Mouse (Mus musculus) lung, postnatal 10 days (tissue): ENCODE measurements around the gene Ccdc38.
"Not testable (repeated sequence)": the region's sequence is repeated elsewhere in the genome, so short reads cannot be mapped to it uniquely, and the experiment has no call there.

Source experiments
- DNase-seq: peaks from one replicate; pipeline ENCODE4 v3.0.0; 2021

Gene Ccdc38

DNA sequence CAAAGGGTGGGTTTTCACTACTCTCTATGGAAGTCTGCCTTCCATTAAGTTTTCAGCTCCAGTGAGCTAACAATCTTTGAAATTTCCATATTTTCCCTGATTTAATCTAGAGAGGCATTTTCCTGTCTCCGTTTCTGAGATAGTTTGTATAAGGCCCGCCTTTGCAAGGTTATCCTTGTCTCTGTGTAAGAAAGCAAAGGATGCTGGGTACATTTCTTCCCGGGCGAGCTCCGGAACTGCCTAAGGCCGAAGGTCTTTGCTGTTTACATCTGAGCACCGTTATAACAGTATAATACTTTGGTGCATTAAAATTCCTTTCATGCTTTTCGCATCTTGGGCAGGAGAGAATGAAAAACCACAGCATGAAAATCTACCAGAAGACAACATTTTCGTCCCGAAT lies 9.4 kb downstream of the Ccdc38 start:
- DNase-seq = no peak

DNA sequence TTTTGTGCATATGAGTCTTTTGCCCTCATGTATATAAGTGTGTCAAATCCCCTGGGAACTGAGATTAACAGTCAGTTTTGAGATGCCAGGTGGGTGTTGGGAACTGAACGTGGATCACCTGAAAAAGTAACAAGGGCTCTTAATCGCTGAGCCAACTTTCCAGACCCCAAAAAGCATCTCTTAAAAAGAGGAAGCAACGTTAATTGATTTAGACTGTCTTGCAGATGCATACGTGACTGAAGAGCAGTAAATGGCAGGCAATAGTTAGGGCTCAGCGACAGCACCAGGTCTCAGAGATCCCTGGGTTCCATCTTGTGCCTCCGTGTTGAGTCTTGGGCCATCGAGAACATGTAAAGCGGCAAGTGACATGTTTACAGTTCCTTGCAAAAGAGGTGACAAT lies 12.2 kb downstream of the Ccdc38 start:
- no peak for DNase-seq

DNA sequence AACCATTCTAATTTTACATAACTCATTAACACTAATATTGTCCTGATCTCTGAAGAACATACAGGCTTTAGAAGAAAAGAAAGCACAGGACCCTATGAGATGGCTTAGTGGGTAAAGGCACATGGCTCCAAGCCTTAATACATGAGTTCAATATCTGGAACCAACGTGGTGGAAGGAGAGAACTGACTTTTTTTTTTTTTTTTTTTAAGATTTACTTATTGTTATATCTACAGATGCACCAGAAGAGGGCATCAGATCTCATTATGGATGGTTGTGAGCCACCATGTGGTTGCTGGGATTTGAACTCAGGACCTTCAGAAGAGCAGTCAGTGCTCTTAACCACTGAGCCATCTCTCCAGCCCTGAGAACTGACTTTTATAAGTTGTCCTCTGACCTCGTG lies 17.5 kb downstream of the Ccdc38 start:
- not testable (repeated sequence) for DNase-seq

DNA sequence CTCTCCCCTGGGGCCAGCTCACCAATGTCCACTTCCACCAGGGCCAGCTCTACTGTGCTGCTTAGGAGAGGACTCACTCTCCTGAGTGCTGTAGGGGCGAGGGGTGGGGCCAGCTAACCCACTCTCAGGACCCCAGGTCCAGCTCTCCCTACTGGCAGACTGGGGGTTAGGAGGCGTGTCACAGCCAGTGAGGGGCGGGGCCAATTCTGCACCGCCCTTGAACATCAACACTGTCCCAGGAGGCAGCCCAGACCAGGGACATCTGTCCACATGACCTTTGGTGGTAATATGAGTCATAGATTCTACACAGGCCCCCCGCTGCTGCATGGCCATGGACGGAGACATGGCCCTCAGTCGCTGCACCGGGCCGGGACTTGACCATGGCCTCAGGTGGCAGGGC lies 19.4 kb downstream of the Ccdc38 start:
- DNase-seq = no peak

DNA sequence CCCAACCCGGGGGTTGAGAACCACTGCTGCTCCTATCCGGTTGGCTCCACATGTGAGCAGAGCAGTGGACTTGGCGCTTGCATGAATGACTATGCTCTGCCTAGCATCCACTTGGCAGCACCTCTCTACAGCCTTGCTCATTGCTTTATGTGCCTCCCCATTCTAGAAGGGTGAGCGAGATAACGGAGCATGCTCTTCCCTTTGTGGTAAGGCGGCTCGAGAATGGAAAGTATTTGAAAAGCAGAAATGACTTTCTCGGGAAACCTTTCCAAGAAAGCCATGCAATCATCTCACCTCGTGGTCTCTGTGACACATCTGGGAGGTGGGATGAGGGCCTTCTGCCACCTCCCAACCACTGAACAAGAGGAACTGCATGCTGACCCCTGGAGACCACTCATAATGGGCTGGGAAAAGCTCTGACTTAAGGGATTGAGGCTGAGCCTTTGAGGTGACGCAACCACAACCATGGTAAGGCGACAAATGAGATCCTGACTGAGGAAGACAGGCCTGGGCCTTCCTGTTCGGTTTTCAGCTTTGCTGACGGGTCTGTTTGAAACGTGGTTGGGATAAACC lies 24.2 kb downstream of the Ccdc38 start:
- no peak for DNase-seq

DNA sequence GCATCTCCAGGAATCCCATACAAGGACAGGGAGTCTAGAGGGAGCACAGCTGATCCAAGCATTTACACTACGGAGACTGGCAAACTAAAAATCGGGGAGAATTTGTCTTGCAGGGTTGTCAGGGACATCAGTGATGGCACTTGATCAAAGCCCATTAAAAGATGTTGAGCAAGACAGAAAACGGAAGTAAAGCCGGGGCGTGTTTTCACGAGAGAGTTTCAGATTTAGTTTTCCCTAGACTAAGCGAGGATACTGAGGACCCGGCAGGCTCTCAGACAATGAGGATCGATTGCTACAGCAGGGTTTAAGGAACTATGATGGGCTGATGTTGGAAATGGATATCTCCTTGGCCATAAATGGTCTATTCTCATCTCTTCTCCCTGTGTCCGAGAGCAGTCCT lies 26.6 kb downstream of the Ccdc38 start:
- no peak for DNase-seq

DNA sequence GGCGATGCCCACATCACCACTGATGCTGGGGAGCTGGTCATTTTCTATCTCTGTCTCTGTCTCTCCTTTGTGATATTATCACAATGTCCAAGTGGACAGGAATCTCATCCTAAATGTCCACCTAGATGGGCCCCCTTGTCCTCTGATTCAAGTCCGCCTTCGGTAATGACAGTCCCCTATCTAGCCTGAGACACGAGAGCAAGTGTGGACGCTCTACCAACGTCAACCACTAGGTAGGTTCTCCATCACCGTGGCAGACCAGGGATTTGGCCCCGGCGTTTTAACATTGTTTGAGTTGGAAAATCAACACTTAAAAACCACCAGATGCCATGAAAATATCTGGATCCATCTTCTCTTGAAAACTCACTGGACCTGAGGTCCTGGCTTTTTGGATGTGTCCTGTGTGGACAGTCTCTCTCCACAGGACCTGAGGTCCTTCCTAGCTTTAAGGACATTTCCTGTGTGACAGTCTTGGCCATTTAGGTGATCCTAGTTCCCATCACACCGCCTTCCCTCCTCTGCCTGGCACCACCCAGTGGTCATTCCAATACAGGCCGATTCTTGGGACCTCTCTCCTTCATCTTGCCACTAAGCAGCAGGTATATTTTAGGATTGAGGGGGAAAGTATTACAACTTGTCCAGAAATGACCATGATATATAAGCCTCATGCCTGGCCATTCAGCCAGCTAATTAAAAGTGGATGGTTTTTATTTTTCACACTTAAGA lies 27.6 kb downstream of the Ccdc38 start:
- no peak for DNase-seq

DNA sequence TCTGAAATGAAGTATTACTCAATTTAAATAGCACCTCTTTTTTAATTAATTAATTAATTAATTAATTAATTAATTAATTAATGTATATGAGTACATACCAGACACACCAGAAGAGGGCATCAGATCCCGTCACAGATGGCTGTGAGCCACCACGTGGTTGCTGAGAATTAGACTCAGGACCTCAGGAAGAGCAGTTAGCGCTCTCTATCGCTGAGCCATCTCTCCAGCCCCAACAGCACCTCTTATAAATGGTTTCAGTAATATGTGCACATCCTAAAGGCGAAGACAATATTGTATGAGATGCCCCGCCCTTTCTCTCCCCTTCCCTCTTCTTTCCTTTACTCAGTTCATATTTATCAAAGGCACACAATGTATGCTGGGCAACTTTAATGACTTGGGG lies 28.2 kb downstream of the Ccdc38 start:
- no peak for DNase-seq

DNA sequence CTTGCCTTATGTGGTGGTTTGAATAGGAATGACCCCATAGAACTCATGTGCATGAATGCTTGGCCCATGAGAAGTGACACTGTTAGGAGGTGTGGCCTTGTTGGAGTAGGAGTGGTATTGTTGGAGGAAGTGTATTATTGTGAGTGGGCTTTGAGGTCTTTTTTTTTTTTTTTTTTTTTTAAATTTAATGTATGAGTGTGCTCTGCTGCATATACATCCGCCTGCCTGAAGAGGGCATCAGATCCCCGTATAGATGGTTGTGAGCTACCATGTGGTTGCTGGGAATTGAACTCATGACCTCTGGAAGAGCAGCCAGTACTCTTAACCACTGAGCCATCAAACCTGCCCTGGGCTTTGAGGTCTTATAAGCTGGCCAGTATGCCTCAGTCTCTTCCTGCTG lies 31.8 kb downstream of the Ccdc38 start:
- DNase-seq = no peak

DNA sequence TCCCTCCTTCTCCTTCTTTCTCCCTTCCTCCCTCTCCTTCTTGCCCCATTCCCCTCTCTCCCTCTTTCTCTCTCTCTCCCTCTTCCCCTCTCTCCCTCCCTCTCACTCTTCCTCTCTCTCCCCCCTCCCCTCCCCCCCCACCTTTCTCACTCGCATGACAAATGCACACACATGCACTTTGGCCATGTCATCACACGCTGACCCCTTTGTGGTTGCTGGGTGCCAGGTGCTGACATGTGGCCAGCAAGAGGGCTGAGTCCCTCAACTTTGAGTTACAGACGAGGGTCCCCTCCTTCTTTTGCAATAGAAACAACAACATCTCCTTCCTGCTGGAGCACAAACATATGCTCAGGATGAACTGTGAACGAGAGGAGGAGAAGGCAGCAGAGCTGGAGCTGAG lies 34.5 kb downstream of the Ccdc38 start:
- DNase-seq = no peak

DNA sequence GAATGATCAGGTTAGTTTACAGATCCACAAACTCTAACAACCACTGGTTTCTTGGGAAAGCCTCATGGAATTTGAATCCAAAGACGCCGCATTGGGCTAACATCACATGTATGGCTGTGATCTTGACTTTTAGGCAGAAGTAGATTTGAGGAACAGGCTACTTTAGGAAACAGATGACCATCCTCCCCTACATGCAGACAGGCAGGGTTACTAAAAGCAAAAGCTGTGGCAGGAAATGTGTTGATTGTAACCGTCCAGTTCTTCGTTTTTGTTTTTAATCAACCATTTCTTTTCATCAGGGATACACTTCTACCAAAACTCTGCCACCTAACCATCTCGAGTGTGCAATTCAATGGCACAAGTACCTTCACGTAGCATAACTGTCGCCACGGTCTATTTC lies 35.5 kb downstream of the Ccdc38 start:
- no peak for DNase-seq

DNA sequence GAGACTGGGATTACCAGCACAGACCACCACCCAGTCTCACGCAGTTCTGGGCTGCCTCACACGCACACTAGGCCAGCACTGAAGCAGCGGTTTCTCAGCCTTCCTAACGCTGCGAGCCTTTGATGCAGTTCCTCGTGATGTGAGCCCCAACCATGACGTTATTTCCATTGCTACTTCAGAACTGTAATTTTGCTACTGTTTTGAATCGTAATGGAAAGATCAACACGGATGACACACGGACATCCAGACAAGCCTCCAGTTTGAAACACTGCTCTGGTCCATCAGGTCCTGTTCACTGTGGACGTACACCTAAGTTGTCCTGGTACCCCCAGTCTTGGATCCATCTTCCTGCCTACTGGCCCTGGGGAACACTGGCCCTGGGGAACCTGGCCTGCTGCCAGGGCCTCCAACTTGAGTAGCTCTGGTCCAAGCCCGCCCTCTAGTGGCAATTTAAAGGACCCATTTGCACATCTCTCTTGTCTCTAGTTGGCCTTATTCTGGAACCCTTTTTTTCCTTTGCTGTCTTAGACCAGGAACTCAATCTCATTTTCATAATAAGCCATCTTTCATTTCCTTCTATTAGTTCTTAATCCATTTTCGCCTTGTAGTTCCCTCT lies 36.9 kb downstream of the Ccdc38 start:
- peak; percentile 85 for DNase-seq

DNA sequence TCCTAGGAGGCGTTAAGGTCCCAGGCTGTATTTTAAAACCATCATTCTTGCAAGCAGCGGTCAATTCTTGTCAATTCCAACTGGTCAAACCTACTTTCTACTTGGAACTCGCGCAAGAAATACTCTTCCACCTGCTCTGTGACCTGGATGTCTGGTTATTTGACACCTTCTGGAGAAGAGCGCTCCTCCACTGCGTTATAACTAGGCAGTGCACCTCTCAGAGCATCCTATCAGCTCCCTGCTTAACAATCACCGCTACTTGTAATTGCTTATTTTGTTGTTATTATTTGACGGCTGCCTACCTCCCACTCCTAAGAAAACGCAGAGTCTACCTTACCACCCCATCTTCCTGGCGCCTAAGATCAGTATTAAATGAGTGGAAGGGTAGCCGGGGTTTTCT lies 48.4 kb downstream of the Ccdc38 start:
- no peak for DNase-seq

DNA sequence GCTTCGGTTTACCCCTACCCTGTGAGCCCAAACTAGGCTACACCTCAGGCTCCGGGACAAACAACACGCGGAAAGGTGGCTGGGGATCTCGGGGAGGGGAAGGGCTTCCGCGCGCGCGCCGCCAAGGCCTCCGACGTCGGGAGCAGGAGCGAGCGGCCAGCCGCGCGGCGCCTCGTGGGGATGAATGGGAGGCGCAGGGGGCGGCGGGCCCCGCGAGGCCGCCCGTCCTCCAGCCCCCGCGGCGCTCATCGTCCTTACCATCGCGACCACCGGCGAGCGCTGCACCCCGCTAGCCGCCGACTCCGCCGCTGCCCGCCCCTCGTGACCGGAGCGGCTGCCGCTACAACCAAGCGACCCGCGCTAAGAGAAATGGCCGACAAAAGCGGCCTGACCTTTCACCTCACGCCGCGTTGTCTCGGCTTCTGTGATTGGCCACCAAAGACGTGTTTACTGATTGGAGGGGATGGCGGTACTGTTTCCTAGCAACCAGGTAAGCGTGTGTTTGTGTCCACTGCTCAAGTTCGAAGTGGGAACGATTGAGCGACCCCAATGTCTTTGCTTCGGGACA lies 48.9 kb downstream of the Ccdc38 start, which contains the start of gene Snrpf:
TSS of gene Snrpf (minus strand) at position 426 of the 568 bp plus-strand sequence.
- peak; percentile 94 for DNase-seq

DNA sequence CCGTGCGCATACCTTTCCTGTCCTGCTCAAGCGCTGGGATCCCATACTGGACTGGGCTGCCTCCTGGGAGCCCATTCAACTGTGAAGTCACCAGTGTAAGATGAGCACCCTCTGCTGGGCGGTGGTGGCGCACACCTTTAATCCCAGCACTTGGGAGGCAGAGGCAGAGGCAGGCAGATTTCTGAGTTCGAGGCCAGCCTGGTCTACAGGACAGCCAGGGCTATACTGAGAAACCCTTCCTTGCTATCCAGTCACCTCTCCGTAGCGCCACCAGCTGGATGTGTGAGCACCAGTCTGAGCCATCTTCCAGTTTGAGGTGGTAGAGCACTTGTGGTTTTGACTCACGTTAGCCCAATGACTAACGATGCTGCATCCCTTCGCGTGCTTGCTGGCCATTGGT lies 52.0 kb downstream of the Ccdc38 start:
- peak; percentile 36 for DNase-seq

DNA sequence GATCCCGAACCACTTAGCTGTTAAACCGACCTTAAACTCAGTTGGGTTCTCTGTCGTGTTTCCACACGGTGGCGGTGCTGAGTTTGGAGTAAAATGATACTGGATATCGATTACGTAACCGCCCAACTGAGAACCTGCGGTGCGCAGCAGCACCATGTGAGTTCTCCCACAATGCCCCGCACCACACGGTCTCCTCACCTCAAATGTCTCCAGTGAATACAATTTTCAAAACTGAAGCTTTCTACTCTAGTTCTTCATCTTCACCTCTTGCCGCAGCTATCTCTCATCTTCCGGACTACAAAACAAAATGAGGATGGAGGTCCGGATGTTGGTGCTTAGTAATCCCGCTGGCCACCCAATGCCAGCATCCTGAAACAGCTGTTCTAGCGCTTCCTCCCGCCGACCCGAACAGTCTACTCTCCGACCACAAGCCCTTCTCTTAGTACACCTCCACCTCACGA lies 53.6 kb downstream of the Ccdc38 start:
- peak; percentile 90 for DNase-seq

DNA sequence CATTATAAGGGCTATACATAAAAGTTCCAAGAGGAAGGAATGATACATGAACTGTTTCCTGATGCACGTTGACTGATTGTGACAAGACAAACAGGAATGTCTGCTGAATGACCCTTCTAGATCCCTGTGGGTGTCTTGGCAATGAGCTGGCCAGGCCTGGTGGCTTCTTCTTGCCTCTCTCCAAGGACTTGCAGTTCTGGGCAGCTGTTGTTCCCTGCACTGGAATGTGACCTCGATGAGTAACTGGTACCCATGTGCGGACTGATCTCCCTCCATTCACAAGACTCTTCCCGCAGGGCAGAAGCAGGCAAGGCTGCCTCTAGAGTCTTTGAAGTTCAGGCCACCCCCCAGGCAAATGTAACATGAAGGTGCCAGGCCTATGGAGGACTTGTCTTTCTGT lies 55.4 kb downstream of the Ccdc38 start:
- DNase-seq = peak; percentile 23

DNA sequence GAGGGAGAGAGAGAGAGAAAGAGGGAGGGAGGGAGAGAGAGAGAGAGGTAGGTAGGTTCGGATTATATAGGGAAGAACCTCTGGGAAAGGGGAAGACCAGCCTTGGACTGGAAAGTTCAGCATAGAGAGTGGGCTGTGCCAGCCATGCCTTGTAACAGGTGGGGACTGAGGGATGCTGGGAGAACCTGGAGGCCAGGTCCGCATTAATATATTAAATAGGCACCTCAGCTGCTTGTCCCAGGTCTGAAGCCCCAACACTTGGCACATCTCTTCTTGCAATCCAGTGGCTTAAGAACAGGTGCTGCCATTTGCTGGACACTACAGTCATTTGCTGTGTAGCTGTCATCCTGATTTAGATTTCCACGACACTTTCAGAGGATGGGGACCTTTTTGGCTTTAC lies 56.2 kb downstream of the Ccdc38 start:
- no peak for DNase-seq

DNA sequence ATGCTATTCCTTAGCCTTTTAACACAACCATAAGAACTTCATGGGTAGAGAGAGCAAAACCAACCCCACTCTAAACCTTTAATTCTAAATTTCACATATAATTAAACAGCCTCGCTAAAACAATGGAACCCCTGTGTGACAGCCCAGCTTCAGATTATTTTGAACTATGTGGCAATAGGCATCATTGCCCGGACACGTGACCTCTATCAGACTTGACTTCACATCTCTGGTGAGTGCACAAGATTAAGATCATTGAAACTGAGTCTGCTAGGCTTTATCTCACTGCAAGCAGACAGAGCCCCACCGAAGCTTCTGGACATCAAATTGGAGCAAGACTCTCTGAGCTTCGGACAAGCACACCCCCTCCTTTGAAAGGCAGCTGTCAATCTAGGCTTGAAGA lies 61.9 kb downstream of the Ccdc38 start:
- DNase-seq = no peak

DNA sequence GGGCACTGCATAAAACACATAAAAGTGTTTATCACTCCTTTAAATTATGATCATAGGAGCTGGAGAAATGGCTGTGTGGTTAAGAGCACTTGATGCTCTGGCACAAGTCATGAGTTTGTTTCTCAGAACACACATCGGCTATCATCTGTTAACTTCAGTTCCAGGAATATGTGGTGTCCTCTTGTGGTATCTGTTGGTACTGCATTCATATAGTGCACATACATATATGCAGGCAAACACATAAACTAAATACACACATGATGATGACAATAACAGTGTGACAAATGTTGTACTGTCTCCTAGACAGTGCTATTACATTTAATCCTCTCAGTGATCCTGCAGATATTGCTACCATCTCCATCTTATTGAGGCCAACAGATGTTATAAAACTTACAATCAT lies 62.8 kb downstream of the Ccdc38 start:
- DNase-seq = no peak

DNA sequence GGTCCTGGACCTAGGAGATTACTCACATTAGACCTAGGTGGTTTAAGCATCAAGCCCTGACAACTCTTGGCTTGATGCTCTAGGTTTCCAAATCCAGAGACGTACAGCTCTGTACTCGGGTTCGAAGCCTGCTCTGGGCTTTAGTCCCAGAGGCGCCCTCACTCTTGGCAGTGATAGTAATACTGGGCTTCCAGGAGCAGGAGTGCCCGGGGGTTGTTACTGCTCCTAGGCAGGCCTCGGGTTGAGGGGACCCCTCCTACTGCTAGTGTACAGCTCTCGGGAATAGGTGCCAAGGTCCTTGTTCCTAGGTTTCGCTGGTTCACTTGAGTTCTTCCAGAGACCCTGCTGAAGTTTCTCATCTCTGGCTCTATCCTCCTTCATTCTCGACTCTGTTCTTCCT lies 65.9 kb downstream of the Ccdc38 start:
- DNase-seq = no peak

DNA sequence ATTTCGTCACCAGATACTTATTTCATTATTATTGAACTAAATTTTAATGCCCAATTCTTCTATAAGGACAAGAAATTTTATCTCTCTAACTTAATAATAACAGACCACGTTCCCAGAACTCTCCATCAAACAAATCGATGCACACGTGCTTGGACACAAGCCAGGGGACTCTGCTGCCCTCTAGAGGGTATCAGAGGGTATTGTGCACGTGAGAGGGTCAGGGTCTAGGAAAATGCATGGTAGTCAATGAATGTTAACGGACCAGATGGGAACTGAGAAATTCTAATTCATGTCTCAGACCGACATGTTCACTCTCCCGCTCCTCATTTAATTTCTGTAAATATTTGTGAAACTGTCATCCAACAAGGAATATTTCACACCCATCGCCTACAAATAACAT lies 67.6 kb downstream of the Ccdc38 start:
- DNase-seq = no peak

DNA sequence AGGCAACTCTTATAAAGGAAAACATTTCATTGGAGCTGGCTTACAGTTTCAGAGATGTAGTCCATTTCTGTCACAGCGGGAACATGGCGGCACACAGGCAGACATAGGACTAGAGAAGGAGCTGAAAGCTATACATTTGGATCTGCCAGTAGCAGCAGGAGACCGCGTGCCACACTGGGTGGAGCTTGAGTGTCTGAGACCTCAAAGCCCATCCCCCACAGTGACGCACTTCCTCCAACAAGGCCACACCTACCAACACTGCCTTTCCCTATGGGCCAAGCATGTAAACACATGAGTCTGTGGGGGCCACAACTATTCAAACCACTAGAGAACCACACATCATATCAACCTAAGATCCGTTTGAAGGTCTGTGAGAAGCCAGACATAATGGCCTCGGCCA lies 68.8 kb downstream of the Ccdc38 start:
- no peak for DNase-seq

DNA sequence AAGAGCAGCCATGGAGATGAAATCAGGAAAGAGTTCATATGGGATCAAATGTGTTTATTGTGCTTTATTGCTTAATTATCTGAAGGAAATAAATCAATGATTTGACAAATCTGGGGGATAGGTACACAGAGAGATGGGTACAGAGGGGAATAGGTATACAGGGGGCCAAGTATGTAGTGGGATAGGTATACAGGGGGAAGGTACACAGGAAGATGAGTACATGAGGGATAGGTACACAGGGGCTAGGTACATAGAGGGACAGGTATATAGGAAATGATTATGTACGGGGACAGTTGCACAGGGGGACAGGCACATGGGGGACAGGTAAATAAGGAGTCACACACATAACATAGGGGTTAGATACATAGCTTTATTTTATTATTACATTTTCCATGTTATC lies 70.5 kb downstream of the Ccdc38 start:
- DNase-seq = no peak
